Mouse (Mus musculus) neural tube, embryonic 12.5 days (tissue): ENCODE data around the gene Poc1a. TPM values are rescaled to one million over a fixed set of nuclear protein-coding genes. Genes with fewer than 3 reads are reported as not detected.

Experiments used
- ATAC-seq: fragments of 200-750 bp; cut with Nextera tagmentation; 2 replicates; pipeline ENCODE4 v1.8.0; 2017; ENCODE audit warnings: low read depth, mild to moderate bottlenecking, moderate TSS enrichment, moderate library complexity; ENCODE audit not compliant: low FRiP score
- H3K27ac ChIP-seq: fragments of 300-500 bp; sonication (generic); 2 replicates; pipeline ENCODE4 v1.5.1; 2016
- H3K27me3 ChIP-seq: fragments of 300-500 bp; sonication (generic); replicated peaks from 2 replicates; pipeline ENCODE4 v1.6.1; 2016; ENCODE audit warnings: mild to moderate bottlenecking
- H3K36me3 ChIP-seq: fragments of 300-500 bp; sonication (generic); 2 replicates; pipeline ENCODE4 v1.6.1; 2016; ENCODE audit warnings: mild to moderate bottlenecking
- H3K4me1 ChIP-seq: fragments of 300-500 bp; sonication (generic); 2 replicates; pipeline ENCODE4 v1.6.1; 2016
- H3K4me2 ChIP-seq: fragments of 300-500 bp; sonication (generic); replicated peaks from 2 replicates; pipeline ENCODE4 v1.6.1; 2016; ENCODE audit warnings: mild to moderate bottlenecking
- H3K4me3 ChIP-seq: fragments of 300-500 bp; sonication (generic); 2 replicates; pipeline ENCODE4 v1.5.1; 2016
- H3K9ac ChIP-seq: fragments of 300-500 bp; sonication (generic); 2 replicates; pipeline ENCODE4 v1.6.1; 2016; ENCODE audit warnings: mild to moderate bottlenecking
- H3K9me3 ChIP-seq: fragments of 300-500 bp; sonication (generic); 2 replicates; pipeline ENCODE4 v1.6.1; 2016; ENCODE audit warnings: mild to moderate bottlenecking
- WGBS: fragments of 180-500 bp; shearing (Covaris S2); methylation state at CpG from one replicate; pipeline ENCODE4 v1.1.7; 2016; 5-methylcytosine and 5-hydroxymethylcytosine counted together
- polyA plus RNA-seq: library from polyadenylated mRNA; unstranded; fragments of >200 nt; fragmentation: Nextera tagmentation; extraction: Ambion mirVana; gene quantifications from 2 replicates; pipeline ENCODE4 v1.2.1, GENCODE M21; 2016

The Poc1a gene
- polyA plus RNA-seq, 1 experiment from 2014 or later: 17.1 TPM

GRCm38 (mm10) chr9:106328068-106328610, 47.3 kb downstream of the Poc1a start:
- no peak overlapping the region for H3K4me2 ChIP-seq
- ATAC-seq: no peak
- H3K4me3 ChIP-seq: no peak overlapping the region
- H3K9me3 ChIP-seq: no peaks in the 10 kb centered on the region
- H3K4me1 ChIP-seq: peaks cover 6% of the 10 kb centered on the region; the same call in 1 of the 2 replicates
- no peak overlapping the region for H3K9ac ChIP-seq
- H3K36me3 ChIP-seq: no peaks in the 10 kb centered on the region
- no peak overlapping the region for H3K27ac ChIP-seq
- WGBS: 82% methylated on average over 7 of the region's 7 CpGs
- no peaks in the 10 kb centered on the region for H3K27me3 ChIP-seq

- H3K4me2 ChIP-seq: no peak overlapping the region
- no peaks in the 10 kb centered on the region for H3K36me3 ChIP-seq
- no peak overlapping the region for H3K27ac ChIP-seq
- no peak for ATAC-seq
- H3K4me3 ChIP-seq: no peak overlapping the region
- no peaks in the 10 kb centered on the region for H3K27me3 ChIP-seq
- no peaks in the 10 kb centered on the region for H3K9me3 ChIP-seq
- peaks cover 6% of the 10 kb centered on the region; the same call in 1 of the 2 replicates for H3K4me1 ChIP-seq
- H3K9ac ChIP-seq: no peak overlapping the region
- WGBS: 67% methylated on average over 5 of the region's 5 CpGs
Observed at GRCm38 (mm10) chr9:106328772-106329511, 48.1 kb downstream of the Poc1a start.

DNA sequence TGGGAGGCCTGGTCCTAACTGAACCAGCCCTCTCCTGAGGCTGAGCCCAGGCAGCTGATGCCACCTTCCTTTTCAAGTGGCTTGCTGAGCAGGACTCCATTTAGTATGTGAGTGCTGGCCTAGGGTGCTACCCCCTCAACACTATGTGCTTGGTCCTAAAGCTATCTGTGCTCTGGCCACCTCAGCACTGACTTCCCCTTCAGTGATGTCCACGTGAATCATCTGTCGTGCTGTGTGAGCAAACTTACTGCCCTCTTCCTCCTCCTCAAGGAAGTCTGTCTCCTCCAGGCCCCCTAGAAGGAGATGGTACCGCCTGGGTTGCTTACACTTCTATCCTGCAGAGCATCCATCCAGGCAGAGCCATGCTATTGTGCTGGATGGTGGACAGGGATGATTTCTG, 51.9 kb downstream of the Poc1a start:
- ATAC-seq: no peak
- no peak overlapping the region for H3K27ac ChIP-seq
- no peaks in the 10 kb centered on the region for H3K36me3 ChIP-seq
- H3K4me2 ChIP-seq: no peak overlapping the region
- no peak overlapping the region for H3K4me3 ChIP-seq
- H3K9ac ChIP-seq: no peak overlapping the region
- H3K9me3 ChIP-seq: no peaks in the 10 kb centered on the region
- H3K27me3 ChIP-seq: no peaks in the 10 kb centered on the region
- H3K4me1 ChIP-seq: peaks cover 11% of the 10 kb centered on the region
- 77% methylated on average over 3 of the region's 3 CpGs for WGBS

GRCm38 (mm10) chr9:106337620-106338019, 56.8 kb downstream of the Poc1a start:
- Histone ChIP-seq H3K4me1 (peaks cover 39% of the 10 kb centered on the region), H3K27me3 (no peaks in the 10 kb centered on the region), H3K27ac (no peak overlapping the region), H3K4me2 (no peak overlapping the region), H3K36me3 (no peaks in the 10 kb centered on the region), H3K9ac (no peak overlapping the region), H3K4me3 (no peak overlapping the region), H3K9me3 (no peaks in the 10 kb centered on the region)
- ATAC-seq: no peak
- WGBS: 89% methylated on average over 9 of the region's 9 CpGs

DNA sequence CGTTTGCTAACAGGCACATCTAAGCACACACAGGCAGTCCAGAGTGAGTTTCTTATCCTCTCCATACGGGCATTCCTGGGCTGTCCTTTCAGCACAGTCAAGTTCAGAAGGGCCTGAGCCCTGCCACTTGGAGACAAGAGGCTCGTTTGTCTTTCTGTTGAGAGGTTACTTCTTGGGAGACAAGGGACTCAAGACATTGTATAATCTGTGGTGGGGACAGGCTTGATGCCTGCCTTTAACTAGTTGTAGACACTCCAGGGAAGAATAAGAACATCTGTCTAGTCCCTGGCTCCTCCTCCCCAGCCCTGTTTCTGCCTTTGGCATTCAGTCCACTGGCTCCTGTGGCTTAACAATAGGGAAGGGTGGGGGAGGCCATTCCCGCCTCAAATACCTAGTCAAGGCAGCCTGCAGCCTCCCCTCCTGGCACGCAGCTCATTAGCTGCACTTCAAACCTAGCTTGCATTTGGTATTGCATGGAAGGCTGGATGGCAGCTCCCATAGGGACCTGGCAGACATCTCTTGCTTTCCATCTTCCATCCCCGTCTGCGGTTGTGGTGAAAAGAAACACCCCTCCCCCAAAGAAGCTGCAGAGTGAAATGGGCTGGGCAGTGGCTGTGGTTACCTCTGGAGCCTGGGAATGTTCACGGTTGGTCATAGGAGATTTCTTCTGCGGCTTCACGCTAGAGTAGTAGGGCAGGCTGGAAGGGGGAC, 57.8 kb downstream of the Poc1a start:
- ATAC-seq: no peak
- Histone ChIP-seq H3K9ac (no peak overlapping the region), H3K9me3 (no peaks in the 10 kb centered on the region), H3K27ac (peak overlapping the region; percentile 53), H3K4me1 (peaks cover 39% of the 10 kb centered on the region), H3K27me3 (no peaks in the 10 kb centered on the region), H3K36me3 (no peaks in the 10 kb centered on the region), H3K4me3 (no peak overlapping the region), H3K4me2 (peak overlapping the region; percentile 27; the same call in 1 of the 2 replicates)
- 11% methylated on average over 10 of the region's 10 CpGs for WGBS

GRCm38 (mm10) chr9:106339173-106339558, 58.3 kb downstream of the Poc1a start:
- Histone ChIP-seq H3K9ac (no peak overlapping the region), H3K4me3 (no peak overlapping the region), H3K36me3 (no peaks in the 10 kb centered on the region), H3K27me3 (no peaks in the 10 kb centered on the region), H3K9me3 (no peaks in the 10 kb centered on the region), H3K4me1 (peaks cover 39% of the 10 kb centered on the region), H3K4me2 (peak overlapping the region; percentile 27; the same call in 1 of the 2 replicates), H3K27ac (peak overlapping the region; percentile 53)
- WGBS: 55% methylated on average over 6 of the region's 6 CpGs
- ATAC-seq: no peak

GRCm38 (mm10) chr9:106339730-106340129, 58.9 kb downstream of the Poc1a start:
- H3K4me1 ChIP-seq: peaks cover 39% of the 10 kb centered on the region
- no peak overlapping the region for H3K9ac ChIP-seq
- 84% methylated on average over 4 of the region's 4 CpGs for WGBS

DNA sequence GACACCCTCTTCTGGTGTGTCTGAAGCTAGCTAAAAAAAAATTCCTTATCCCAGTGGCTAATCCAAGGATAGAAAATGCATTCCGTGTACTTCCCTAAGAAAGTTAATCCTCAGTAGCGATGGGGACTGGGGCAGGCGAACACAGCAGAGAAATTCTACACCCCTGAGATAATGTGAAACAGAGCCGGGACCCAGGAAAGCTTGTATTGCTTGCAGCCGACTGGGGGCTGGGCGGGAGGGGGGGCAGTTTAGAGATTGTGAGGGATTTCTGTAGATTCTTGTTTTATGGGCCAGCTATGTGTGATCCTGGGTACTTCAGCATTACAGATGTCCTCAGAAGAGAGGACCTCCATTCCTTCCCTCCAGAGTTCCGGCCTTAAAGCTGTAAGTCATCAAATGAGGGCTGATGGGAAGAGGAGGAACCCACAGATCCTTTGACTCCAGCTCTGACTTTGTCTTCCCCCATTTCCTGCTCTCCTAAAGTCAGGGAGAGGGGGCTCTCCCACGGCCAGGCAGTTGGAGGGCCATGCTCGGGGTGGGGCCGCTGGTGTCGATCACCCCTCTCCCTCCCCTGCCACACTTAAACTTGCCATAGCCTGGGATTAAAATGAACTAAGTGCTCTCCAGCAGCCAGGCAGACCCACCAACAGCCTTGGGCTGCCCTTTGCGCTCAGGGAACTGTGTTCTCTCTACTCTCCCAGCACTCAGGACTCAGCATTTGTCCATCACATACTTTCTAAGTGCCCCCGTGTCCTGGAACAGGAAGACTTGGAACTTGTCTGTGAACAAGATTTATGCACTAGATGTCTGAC, 59.8 kb downstream of the Poc1a start:
- no peak for ATAC-seq
- H3K36me3 ChIP-seq: no peaks in the 10 kb centered on the region
- H3K4me3 ChIP-seq: no peak overlapping the region
- H3K4me2 ChIP-seq: 0 out of 2 replicates have a peak overlapping the region, but pooled peaks have one; percentile 12
- peaks cover 46% of the 10 kb centered on the region for H3K4me1 ChIP-seq
- WGBS: 57% methylated on average over 13 of the region's 13 CpGs
- H3K9ac ChIP-seq: no peak overlapping the region
- H3K9me3 ChIP-seq: no peaks in the 10 kb centered on the region
- no peaks in the 10 kb centered on the region for H3K27me3 ChIP-seq
- no peak overlapping the region for H3K27ac ChIP-seq

More at GRCm38 (mm10) chr9:106339730-106340129, 58.9 kb downstream of the Poc1a start:
- Histone ChIP-seq H3K4me2 (no peak overlapping the region), H3K4me3 (no peak overlapping the region), H3K27ac (no peak overlapping the region), H3K36me3 (no peaks in the 10 kb centered on the region), H3K27me3 (no peaks in the 10 kb centered on the region), H3K9me3 (no peaks in the 10 kb centered on the region)
- no peak for ATAC-seq

- peaks cover 46% of the 10 kb centered on the region for H3K4me1 ChIP-seq
- 57% methylated on average over 3 of the region's 3 CpGs for WGBS
Observed at GRCm38 (mm10) chr9:106341313-106341686, 60.4 kb downstream of the Poc1a start.

GRCm38 (mm10) chr9:106342573-106342972, 61.7 kb downstream of the Poc1a start:
- WGBS: 90% methylated on average over 9 of the region's 9 CpGs
- no peak overlapping the region for H3K27ac ChIP-seq
- H3K4me3 ChIP-seq: no peak overlapping the region
- no peak for ATAC-seq
- no peaks in the 10 kb centered on the region for H3K36me3 ChIP-seq
- peaks cover 42% of the 10 kb centered on the region for H3K4me1 ChIP-seq
- H3K9ac ChIP-seq: no peak overlapping the region
- no peaks in the 10 kb centered on the region for H3K27me3 ChIP-seq
- no peak overlapping the region for H3K4me2 ChIP-seq
- no peaks in the 10 kb centered on the region for H3K9me3 ChIP-seq

More at GRCm38 (mm10) chr9:106341313-106341686, 60.4 kb downstream of the Poc1a start:
- Histone ChIP-seq H3K36me3 (no peaks in the 10 kb centered on the region), H3K27me3 (no peaks in the 10 kb centered on the region), H3K9ac (no peak overlapping the region), H3K9me3 (no peaks in the 10 kb centered on the region), H3K4me2 (no peak overlapping the region), H3K4me3 (no peak overlapping the region), H3K27ac (no peak overlapping the region)
- ATAC-seq: no peak

DNA sequence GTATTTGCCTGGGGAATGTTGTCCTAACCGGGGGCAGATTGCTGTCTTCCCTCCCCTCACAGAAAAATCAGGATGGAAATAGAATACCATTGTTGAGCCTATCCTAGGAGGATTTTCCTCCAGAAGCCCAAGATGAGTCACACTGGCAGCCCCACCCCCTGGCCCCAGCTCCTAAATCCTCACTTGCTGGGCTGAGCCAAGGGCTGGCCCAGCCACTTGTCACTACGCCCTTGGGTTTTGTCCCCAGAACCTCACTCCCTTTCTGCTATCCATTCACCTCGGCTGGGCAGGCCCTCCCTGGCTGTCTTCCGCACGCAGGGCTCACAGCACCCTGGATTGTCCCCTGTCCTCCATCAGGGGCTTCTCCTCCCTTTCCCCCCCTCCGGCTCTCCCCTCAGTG, 64.3 kb downstream of the Poc1a start:
- no peak for ATAC-seq

GRCm38 (mm10) chr9:106345630-106346029, 64.8 kb downstream of the Poc1a start:
- H3K4me2 ChIP-seq: no peak overlapping the region

More for the DNA sequence above, 64.3 kb downstream of the Poc1a start:
- no peak overlapping the region for H3K4me3 ChIP-seq
- no peak overlapping the region for H3K9ac ChIP-seq
- 57% methylated on average over 6 of the region's 6 CpGs for WGBS
- no peak overlapping the region for H3K4me2 ChIP-seq
- H3K36me3 ChIP-seq: no peaks in the 10 kb centered on the region
- H3K9me3 ChIP-seq: no peaks in the 10 kb centered on the region
- H3K27me3 ChIP-seq: no peaks in the 10 kb centered on the region
- H3K4me1 ChIP-seq: peaks cover 19% of the 10 kb centered on the region
- no peak overlapping the region for H3K27ac ChIP-seq

More at GRCm38 (mm10) chr9:106345630-106346029, 64.8 kb downstream of the Poc1a start:
- H3K4me1 ChIP-seq: peaks cover 18% of the 10 kb centered on the region
- no peaks in the 10 kb centered on the region for H3K36me3 ChIP-seq
- H3K9ac ChIP-seq: no peak overlapping the region
- no peak overlapping the region for H3K4me3 ChIP-seq
- no peaks in the 10 kb centered on the region for H3K9me3 ChIP-seq
- ATAC-seq: no peak
- H3K27ac ChIP-seq: no peak overlapping the region
- H3K27me3 ChIP-seq: no peaks in the 10 kb centered on the region
- WGBS: 69% methylated on average over 6 of the region's 6 CpGs
